Mouse (Mus musculus) brain, embryonic 14.5 days (tissue): Measurements from ENCODE around the gene Alk. TPM values are rescaled to one million over a fixed set of nuclear protein-coding genes. Genes with fewer than 3 reads are reported as not detected.

Experiments
- DNase-seq: peaks from one replicate; pipeline ENCODE4 v3.0.0-alpha.2; 2011; ENCODE audit warnings: low read depth
- CTCF ChIP-seq: fragments of 200-500 bp; IDR thresholded peaks from 2 replicates; pipeline ENCODE4 v1.5.1; 2012; ENCODE audit warnings: inconsistent platforms, mild to moderate bottlenecking, moderate library complexity, borderline replicate concordance; ENCODE audit not compliant: insufficient read depth, insufficient read length; ENCODE audit errors: extremely low read depth
- POLR2A ChIP-seq: fragments of 200-500 bp; IDR thresholded peaks from 2 replicates; pipeline ENCODE4 v1.6.1; 2012; ENCODE audit warnings: mild to moderate bottlenecking, inconsistent platforms, borderline replicate concordance; ENCODE audit not compliant: poor library complexity, insufficient read depth, insufficient read length, severe bottlenecking; ENCODE audit errors: extremely low read depth
- polyA plus RNA-seq: library from polyadenylated mRNA; depleted of rRNA; stranded (reverse); fragments of >200 nt; gene quantifications from 2 replicates; pipeline ENCODE4 v1.2.3, GENCODE M21; 2012

The Alk gene
- polyA plus RNA-seq, 1 experiment, result 3.7 TPM

DNA sequence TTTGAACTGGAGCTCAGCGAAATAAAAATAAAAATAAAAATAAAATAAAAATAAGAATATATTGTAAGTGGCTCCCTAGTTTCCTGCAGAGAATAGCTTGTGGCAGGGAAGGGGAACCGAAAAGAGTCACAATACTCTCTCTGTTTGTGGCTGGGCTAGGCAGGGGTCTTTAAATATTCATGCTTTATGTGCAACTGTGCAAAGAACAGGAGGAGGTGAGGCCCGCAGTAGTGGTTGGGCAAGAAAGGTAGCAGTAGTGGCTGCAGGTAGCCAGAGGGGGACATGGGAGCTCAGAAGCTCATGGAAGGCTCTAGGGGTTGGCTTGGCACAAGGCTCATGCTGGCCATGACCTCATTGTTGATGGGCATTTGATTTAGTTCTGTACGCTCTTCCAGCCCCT is 623.2 kb downstream of the Alk start:
- no peak for TF ChIP-seq POLR2A
- TF ChIP-seq CTCF, result no peak

DNA sequence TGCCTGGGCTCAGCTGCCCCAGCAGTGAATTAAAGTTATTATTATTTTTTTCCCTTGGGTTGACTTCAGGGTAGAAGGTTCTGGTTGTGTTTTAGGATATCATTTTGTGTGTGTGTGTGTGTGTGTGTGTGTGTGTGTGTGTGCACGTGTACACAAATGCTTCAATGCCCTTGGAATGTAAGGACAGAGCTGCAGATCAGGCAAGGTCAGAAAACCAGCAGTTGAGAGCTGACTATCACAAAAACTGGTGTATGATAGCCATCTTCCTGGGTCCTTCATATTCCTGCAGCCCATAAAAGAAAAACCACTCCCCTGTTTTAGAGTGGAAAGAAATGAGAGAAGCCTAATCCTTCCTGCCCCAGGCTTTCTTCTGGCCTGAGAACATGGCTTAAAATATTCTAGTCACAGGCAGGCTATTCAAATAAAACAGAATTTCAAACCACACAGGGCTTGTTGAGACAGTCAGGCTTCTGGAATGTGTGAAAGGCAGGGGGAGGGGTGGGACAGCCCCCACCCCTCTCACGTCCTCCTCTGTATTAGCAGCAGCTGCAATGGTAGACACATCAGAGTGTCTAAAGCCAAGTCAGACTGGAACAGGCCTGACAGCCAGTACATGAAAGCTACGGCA is 623.8 kb downstream of the Alk start:
- peak; percentile 95 for DNase-seq
- TF ChIP-seq CTCF (no peak), POLR2A (no peak)

More for the DNA sequence above, 623.2 kb downstream of the Alk start:
- DNase-seq, result no peak

DNA sequence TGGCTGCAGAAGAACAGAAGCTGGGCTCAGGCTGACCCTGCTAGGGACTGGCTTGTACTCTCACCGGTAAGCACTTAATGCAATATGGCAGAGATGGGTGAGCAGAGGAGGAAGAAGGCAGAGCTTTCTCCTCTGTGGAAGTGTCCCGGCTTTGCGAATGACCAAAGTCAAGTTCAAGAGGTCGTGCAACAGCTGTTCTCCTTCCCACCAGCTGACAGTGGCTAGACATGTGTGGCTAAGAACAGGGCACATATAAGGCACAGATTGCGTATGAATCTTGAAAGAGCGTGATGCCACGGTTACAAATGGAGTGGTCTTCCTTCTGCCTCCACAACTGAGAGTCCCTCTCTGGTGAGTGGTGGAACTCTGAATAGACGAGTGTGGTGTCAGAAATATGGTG is 625.3 kb downstream of the Alk start:
- DNase-seq, result no peak
- no peak for TF ChIP-seq POLR2A
- TF ChIP-seq CTCF, result no peak

DNA sequence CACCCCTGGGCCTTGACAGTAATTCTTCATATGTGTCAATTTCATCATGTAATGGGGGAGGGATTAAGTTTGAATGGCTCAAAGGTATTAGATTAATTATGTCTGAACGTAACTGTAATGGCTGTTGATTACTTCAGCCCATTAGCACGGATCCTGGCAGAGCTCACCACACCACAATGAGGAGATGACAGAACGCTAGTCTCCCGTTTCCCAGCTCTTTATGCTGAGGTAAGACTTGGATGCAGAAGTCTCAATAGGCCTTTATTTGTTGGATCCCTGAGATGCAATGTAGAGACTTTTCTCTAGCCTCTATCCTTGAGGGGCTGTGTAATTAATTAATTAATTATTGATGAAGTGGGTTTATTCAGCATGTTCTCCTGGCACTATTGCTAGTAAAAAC is 627.8 kb downstream of the Alk start:
- peak; percentile 89 for DNase-seq
- TF ChIP-seq POLR2A (no peak), CTCF (no peak)

- no peak for TF ChIP-seq CTCF
- TF ChIP-seq POLR2A, result no peak
- peak; percentile 52 for DNase-seq
These were observed 630.7 kb downstream of the Alk start for GRCm38 (mm10) chr17:71973704-71974103.

- TF ChIP-seq CTCF, result no peak
- TF ChIP-seq POLR2A, result no peak
- DNase-seq, result no peak
These were observed 637.1 kb downstream of the Alk start for GRCm38 (mm10) chr17:71967356-71967755.

GRCm38 (mm10) chr17:71965733-71966606 is 638.5 kb downstream of the Alk start:
- TF ChIP-seq CTCF (peak; percentile 71), POLR2A (no peak)
- peak; percentile 89 for DNase-seq

DNA sequence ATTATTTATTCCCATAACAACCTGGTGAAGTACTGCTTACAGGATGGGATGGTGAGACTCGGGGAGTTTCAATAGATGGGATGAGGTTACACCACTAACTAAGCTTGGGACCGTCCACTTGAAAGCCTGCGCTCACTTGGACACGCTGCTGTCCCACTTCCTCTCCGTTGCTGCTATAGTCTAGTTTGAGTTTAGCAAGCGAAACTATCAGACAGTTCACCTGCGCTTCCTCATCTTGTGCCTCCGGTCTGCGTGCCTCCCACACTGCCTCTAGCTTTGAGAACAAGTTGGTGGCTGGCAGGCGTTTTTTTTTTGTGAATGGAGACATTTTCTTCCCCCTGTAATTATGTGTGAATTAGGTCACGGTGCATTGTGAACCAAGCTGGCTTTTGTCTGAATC is 639.8 kb downstream of the Alk start:
- no peak for DNase-seq
- TF ChIP-seq POLR2A (no peak), CTCF (no peak)

DNA sequence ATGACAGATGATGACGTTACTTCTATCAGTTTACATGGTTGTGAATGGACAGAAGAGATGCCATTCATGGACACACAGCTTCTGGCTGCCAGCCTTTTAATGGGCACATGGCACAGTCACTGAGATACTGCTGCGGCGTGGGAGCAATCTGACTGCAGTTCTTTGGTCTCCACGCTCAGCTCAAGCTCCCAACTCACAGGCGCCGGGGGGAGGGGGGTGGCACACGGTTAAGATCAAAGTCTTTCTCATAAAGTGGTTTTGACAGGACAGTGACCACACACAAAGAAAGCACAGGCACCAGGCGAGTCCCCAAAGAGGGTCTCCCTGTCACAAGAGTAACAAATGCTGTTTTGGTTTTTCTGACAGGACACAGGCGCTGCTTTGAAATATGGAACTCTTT is 641.7 kb downstream of the Alk start:
- TF ChIP-seq CTCF (no peak), POLR2A (no peak)
- DNase-seq, result peak; percentile 59

DNA sequence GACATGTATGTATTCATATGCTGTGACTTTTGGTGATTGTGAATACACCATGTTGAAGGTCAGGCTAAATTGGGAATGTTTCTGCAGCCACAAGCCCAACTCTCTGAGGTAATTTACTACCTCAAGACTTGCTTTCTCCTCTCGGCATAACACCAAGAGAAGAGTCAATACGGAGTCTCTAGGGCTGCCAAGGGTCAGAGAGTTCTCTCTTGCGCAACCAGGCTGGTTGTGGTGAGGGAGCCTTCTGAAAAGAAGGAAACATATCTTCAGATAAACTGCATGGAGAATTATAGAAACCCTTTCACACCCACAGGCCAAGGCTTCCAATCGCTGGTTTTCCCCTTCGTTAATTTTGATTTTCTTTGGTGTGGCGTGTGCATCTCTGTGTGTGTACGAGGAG is 649.4 kb downstream of the Alk start:
- DNase-seq, result no peak
- TF ChIP-seq CTCF (no peak), POLR2A (no peak)

GRCm38 (mm10) chr17:71954217-71954844 is 650.1 kb downstream of the Alk start:
- DNase-seq, result peak; percentile 53
- TF ChIP-seq CTCF (no peak), POLR2A (no peak)
